Mouse (Mus musculus) adrenal gland (tissue): Measurements from ENCODE around the gene Tmem191c.
"Not testable (repeated sequence)": the region's sequence is repeated elsewhere in the genome, so short reads cannot be mapped to it uniquely, and the experiment has no call there.

Source experiments
- intact Hi-C: fragments of 180-260 bp; cut with DNase I; formaldehyde crosslinking; loops from one replicate; pipeline ENCODE4 v1.15.1; 2025
- long read RNA-seq, 2 experiments: library from polyadenylated mRNA; unstranded; transcript quantifications; one replicate each; pipeline ENCODE4 v2.0.0; 2020; ENCODE audit warnings: borderline replicate concordance in 1 of 2; ENCODE audit not compliant: insufficient replicate concordance in 1 of 2

Tmem191c gene
- long read RNA-seq, experiment 1, transcript Tmem191c-201 (10 exons, 1,631 nt) = major isoform, 6 of 21 reads
- long read RNA-seq, experiment 1, partial matches to known transcripts = 1 of 21 reads
- long read RNA-seq, experiment 1, other reads (novel, unspliced or antisense) = 10 of 21 reads
- long read RNA-seq, experiment 2, partial matches to known transcripts = 1 of 21 reads
- long read RNA-seq, experiment 2, other reads (novel, unspliced or antisense) = 16 of 21 reads

DNA sequence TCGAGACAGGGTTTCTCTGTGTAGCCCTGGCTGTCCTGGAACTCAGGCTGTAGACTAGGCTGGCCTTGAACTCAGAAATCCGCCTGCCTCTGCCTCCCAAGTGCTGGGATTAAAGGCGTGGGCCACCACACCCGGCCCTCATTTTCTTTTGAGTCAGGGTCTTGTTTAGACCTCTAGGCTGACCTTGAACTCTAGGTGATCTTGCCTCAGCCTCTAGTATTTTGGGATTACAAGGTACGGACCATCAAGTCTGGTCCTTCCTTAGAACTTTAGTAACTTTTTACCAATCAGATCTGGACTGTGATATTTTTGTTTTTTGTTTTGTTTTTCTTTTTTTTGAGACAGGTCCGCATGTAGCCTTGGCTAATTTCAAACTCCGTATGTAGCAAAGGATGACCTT is at the start of gene Tmem191c:
TSS of gene Tmem191c (plus strand) at position 357 of the 400 bp plus-strand sequence.
- intact Hi-C loops = loop anchor here (2.0 kb wide), 1 partner anchor 67 kb away; the partner anchor contains the start of gene Rimbp3

- intact Hi-C loops = no loop called here
These were observed 49.4 kb upstream of the Tmem191c start for GRCm38 (mm10) chr16:17226496-17226895.

- intact Hi-C loops = not testable (repeated sequence)
These were observed 44.4 kb upstream of the Tmem191c start for GRCm38 (mm10) chr16:17231523-17231922.

DNA sequence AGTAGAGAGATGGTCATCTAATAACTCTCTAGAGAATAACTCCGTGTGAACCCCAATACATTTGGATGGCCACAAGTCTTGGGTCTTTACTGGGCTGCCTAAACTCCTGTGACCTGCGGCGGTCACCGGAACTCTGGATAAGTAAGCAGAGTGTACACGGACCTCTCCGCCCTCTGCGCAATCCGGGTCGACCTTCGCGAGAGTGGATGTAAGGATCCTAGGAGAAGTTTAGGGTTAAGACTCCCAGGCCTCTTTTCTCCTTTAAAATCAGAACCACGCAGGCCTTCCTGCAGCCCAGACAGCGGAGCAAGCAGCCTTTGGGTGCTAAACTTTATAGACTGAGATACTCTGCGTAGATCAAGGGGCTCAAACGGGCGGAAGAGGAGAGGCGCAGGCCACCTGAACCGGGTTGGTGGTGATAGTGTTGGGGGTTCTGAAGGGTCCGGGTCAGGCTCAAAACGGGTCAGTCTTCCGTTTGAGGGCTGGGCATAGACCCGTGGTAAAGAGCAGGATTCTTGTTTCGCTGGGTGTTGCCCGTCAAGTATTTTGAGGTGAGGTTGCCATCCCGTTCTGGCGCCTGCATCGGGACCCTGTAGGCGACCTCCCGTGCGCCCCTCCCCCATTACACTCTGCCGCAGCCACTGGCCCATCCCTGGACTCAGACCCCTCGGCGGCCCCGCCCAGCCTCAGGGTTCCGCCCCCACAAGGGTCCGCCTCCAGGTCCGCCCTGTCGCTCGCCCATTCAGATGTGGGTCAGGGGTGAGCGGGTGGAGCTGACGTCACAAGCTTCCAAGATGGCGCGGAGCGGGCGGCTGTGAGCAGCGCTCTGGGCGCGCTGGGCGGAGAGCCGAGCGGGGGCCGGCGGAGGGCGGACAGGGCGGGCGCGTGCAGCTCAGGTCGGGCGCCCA is 42.8 kb upstream of the Tmem191c start, which contains the start of gene Hic2:
TSS of gene Hic2 (plus strand) at position 779 of the 908 bp plus-strand sequence.
- intact Hi-C loops = no loop called here

DNA sequence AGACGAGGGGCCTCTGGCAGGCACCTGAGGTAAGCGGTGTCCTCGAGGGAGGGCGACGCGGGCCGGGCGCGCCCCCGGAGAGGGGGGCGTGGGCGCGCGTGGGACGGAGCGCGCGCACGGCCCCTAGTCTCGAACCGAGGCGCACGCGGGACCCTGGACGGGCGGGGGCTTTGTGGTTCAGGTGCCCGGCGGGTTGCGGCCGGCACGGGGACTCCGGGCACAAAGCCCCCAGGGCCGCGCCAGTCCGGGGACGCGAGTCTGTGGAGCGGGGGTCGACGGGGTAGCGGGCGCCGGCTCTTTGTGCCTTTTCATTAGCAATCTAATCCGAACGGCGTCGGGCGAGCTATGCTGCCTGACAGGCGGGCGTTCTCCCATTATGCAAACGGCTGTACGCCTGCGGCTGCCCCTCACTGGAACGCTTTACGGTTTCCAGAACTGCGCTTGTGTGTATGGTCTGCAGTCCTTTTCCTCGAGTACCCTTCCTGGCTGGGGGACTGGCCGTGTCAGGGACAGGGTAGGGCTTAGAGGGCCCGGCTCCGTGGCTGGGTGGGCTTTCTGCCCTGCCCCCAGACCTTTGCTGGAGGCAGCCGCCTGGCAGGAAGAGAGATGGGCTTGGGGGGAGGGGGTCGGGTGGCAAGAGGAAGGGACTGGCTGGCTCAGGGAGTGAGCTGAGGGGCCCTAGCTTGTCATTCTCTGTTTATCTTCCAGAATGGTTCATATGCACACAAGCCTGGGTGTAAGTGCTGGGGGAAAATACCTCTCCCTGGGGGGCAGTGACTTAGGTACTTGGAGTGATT is 42.0 kb upstream of the Tmem191c start:
- intact Hi-C loops = no loop called here

- intact Hi-C loops = no loop called here
These were observed 41.4 kb upstream of the Tmem191c start for GRCm38 (mm10) chr16:17234499-17234895.

GRCm38 (mm10) chr16:17234916-17235665 is 40.8 kb upstream of the Tmem191c start:
- intact Hi-C loops = no loop called here

- intact Hi-C loops = no loop called here
These were observed 38.2 kb upstream of the Tmem191c start for GRCm38 (mm10) chr16:17237634-17238033.

GRCm38 (mm10) chr16:17239409-17239808 is 36.5 kb upstream of the Tmem191c start:
- intact Hi-C loops = no loop called here

- intact Hi-C loops = no loop called here
These were observed 32.1 kb upstream of the Tmem191c start for GRCm38 (mm10) chr16:17243731-17244130.

DNA sequence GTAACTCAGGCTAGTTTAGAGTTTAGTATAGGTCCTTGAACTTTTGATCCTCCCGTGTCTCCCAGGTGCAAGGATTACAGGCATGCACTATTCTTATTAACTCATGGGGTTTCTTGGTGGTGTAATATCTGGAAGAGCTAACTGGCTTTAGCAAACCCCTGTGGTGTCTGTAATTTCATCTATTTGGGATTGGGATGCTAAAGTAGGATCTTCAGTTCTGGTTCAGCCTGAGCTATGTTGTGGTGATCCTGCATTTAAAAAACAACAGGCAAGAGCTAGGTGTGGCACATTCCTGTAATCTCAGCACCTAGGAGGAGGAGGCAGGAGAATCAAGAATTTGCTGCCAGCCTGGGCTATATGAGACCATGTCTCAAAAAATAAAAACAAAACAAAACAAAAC is 30.9 kb upstream of the Tmem191c start:
- intact Hi-C loops = no loop called here

DNA sequence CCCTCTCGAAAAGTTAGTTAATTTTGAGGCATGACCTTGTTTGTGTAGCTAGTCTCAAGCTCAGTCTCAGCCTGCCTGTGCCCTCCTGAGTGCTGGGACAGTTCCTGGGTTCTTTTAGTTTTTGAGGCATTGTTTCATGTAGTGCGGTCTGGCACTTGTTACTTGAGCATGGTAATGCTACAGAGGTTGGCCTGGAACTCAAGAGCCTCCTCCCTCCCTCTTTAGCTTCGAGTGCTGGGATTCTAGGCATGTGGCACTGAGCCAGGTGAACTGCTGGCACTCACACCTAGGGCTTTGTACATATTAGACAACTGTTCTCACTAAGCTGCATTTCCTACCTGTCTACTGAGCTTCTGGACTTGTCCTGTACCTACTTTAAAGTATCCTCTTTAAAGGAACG is 28.1 kb upstream of the Tmem191c start:
- intact Hi-C loops = no loop called here

DNA sequence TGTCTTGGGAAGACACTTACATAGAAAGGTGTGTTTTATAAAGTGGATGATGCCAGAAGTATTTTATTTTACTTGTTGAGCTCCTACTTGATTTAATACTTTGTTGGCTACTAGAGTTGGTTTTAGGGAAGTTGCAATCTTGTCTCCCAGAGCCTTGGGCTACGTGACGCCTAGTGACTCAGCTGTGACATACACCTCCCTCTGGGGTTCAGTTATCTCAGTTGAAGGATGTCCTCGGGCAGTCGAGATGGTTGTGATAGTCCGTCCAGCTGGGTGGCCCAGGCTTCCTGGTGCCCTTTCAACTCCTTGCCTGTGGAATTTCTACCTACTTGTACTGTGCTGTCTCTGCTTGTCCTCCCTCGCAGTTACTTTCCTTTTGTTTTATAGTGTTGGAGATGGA is 26.7 kb upstream of the Tmem191c start:
- intact Hi-C loops = no loop called here

DNA sequence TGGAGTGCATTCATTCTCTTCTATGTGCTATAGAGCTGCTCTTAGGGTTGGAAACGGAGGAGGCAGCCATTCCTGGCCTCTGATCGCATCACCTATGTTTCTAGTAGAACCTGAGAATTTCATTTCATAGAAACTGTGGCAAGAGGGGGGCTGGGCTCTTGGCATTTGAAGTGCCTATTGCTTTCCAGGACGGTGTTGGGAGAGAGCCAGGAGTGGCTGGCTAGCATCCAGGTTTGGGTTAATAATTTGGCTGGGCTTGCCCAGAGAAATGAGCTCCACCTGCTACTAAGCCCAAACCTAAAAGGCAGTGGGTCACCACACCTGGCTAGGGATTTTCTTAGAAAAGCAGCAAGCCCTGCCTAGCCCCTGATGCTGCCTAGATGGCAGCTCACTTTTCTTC is 24.3 kb upstream of the Tmem191c start:
- intact Hi-C loops = no loop called here

DNA sequence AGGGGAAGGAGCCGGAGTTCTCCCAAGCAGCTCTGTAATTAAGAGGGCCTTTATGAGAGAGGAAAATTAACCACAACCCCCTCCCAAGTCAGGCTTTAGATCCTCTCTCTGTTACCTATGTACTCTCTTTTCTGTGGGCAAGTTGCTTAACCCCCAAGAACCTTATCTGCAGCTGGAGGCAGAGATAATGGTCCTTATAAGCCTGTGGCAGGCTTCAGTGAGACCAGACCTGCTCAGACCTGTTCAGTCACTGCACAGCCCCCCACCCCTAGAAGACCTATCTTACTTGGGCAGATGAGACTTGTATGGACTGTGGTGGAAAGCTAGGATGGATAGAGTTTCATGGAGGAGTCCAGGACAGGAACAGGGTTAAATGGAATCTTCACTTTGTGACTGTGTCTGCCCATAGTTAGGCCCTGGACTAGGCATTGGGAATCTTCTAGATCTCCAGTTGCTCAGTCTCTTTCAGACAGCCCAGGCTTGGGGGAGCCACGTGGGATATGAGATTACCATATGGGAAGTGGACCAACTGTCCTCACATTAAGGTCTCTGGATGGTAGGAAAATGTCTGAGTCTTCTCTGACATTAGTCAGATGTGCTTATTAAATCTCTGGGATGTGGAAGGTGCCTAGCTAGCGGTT is 23.7 kb upstream of the Tmem191c start:
- intact Hi-C loops = no loop called here

GRCm38 (mm10) chr16:17252841-17253240 is 23.0 kb upstream of the Tmem191c start:
- intact Hi-C loops = no loop called here

DNA sequence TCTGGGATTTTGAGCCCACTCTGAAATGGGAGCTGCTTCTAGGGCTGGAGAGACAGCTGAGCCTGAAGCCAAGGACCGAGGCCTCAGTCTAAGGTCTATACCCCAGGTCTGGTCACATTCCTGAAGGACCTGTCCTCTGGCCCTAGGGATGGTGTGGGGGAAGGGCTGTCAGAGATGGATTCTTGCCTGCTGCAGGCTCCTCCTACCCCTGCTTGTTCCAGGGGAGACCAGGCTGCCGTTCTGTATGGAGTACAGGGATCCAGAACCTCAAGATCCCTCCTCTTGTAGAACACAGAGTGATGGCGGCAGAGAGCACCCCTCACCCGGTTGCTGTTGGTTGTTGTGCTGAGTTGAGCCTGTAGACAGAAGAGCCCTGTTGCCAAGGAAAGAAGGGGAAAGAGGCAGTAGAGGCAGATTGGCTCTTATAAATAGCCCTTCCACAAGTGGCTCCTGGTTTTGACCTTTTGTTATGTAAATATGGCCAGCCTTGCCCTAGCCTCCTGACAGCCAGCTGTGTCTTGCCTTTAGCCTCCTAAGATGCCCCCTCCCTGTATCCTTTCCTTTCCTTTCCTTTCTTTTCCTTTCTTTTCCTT is 21.8 kb upstream of the Tmem191c start:
- intact Hi-C loops = no loop called here

- intact Hi-C loops = no loop called here
These were observed 20.6 kb upstream of the Tmem191c start for GRCm38 (mm10) chr16:17255270-17255669.

DNA sequence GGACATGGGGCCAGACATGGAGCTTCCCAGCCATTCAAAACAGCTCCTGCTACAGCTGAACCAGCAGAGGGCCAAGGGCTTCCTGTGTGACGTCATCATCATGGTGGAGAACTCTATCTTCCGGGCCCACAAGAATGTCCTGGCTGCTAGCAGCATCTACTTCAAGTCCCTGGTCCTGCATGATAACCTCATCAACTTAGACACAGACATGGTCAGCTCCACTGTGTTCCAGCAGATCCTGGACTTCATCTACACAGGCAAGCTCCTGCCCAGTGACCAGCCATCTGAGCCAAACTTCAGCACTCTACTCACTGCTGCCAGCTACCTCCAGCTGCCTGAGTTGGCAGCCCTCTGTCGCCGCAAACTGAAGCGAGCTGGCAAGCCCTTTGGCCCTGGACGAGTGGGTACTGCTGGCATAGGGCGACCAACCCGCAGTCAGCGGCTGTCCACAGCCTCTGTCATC is 18.5 kb upstream of the Tmem191c start:
- intact Hi-C loops = no loop called here

DNA sequence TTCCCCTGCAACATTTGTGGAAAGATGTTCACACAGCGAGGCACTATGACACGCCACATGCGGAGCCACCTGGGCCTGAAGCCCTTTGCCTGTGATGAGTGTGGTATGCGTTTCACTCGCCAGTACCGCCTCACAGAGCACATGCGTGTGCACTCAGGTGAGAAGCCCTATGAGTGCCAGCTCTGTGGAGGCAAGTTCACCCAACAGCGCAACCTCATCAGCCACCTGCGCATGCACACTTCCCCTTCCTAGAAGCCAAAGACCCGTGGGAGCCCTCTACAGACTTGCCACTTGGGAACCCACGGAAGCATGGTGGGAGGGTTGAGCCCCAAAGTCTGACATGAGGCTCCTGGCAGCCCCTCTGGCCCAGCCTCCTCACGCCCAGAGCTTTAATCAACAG is 17.0 kb upstream of the Tmem191c start:
- intact Hi-C loops = no loop called here
